Mouse (Mus musculus) small intestine, adult 2 months (tissue): ENCODE measurements around the gene Zfhx3. TPM values are rescaled to one million over a fixed set of nuclear protein-coding genes. Genes with fewer than 3 reads are reported as not detected.

ENCODE experiments used
- H3K27ac ChIP-seq: fragments of 200-500 bp; 2 replicates; pipeline ENCODE4 v1.5.1; 2012; ENCODE audit warnings: low read depth, low read length, control low read depth, inconsistent platforms; ENCODE audit not compliant: insufficient read depth
- H3K27me3 ChIP-seq: fragments of 200-500 bp; 2 replicates; pipeline ENCODE4 v1.6.1; 2012; ENCODE audit warnings: mild to moderate bottlenecking, moderate library complexity, low read length, inconsistent platforms; ENCODE audit not compliant: control insufficient read depth, insufficient read depth
- H3K36me3 ChIP-seq: fragments of 200-500 bp; 2 replicates; pipeline ENCODE4 v1.6.1; 2012; ENCODE audit warnings: mild to moderate bottlenecking, low read length, control low read depth, inconsistent platforms; ENCODE audit not compliant: control insufficient read depth, insufficient read depth
- H3K4me1 ChIP-seq: fragments of 200-500 bp; 2 replicates; pipeline ENCODE4 v1.6.1; 2012; ENCODE audit warnings: low read length, inconsistent platforms, mixed read lengths; ENCODE audit not compliant: control insufficient read depth, insufficient read depth, insufficient read length
- H3K4me3 ChIP-seq: fragments of 200-500 bp; 2 replicates; pipeline ENCODE4 v1.5.1; 2012; ENCODE audit warnings: low read depth, mild to moderate bottlenecking, control low read depth, inconsistent platforms, low read length, moderate library complexity
- CTCF ChIP-seq: fragments of 200-500 bp; IDR thresholded peaks from 2 replicates; pipeline ENCODE4 v1.5.1; 2012; ENCODE audit warnings: low read depth, mild to moderate bottlenecking, control low read depth, inconsistent platforms, low read length, moderate library complexity, mixed read lengths; ENCODE audit not compliant: insufficient replicate concordance, insufficient read length; ENCODE audit errors: extremely low read depth
- POLR2A ChIP-seq: fragments of 200-500 bp; IDR thresholded peaks from 2 replicates; pipeline ENCODE4 v1.6.1; 2012; ENCODE audit warnings: low read depth, mild to moderate bottlenecking, control low read depth, inconsistent platforms, low read length, moderate library complexity
- WGBS: fragments of 180-500 bp; shearing (Covaris S2); methylation state at CpG from one replicate; pipeline ENCODE4 v1.1.7; 2018; 5-methylcytosine and 5-hydroxymethylcytosine counted together
- polyA plus RNA-seq: library from polyadenylated mRNA; depleted of rRNA; stranded (reverse); fragments of >200 nt; gene quantifications from 2 replicates; pipeline ENCODE4 v1.2.3, GENCODE M21; 2012

The Zfhx3 gene
- polyA plus RNA-seq, 1 experiment: 2.0 TPM

GRCm38 (mm10) chr8:108583867-108584661, 641.6 kb downstream of the Zfhx3 start:
- WGBS: 59% methylated on average over 9 of the region's 9 CpGs
- peaks cover 4% of the 10 kb centered on the region; the same call in 1 of the 2 replicates for H3K4me1 ChIP-seq
- H3K27ac ChIP-seq: no peak overlapping the region
- H3K27me3 ChIP-seq: no peaks in the 10 kb centered on the region
- H3K36me3 ChIP-seq: no peaks in the 10 kb centered on the region
- TF ChIP-seq POLR2A (no peak), CTCF (no peak)
- no peak overlapping the region for H3K4me3 ChIP-seq

- Histone ChIP-seq H3K4me1 (peaks cover 4% of the 10 kb centered on the region; the same call in 1 of the 2 replicates), H3K36me3 (no peaks in the 10 kb centered on the region), H3K4me3 (no peak overlapping the region), H3K27me3 (no peaks in the 10 kb centered on the region), H3K27ac (no peak overlapping the region)
- WGBS: 93% methylated on average over 4 of the region's 4 CpGs
- TF ChIP-seq CTCF: no peak
- TF ChIP-seq POLR2A: no peak
These were observed 642.2 kb downstream of the Zfhx3 start for GRCm38 (mm10) chr8:108584662-108584978.

- no peak overlapping the region for H3K4me3 ChIP-seq
- no peaks in the 10 kb centered on the region for H3K27me3 ChIP-seq
- WGBS: 25% methylated on average over 7 of the region's 7 CpGs
- no peak overlapping the region for H3K27ac ChIP-seq
- no peaks in the 10 kb centered on the region for H3K36me3 ChIP-seq
- TF ChIP-seq CTCF: no peak
- no peak for TF ChIP-seq POLR2A
- 0 out of 2 replicates have a peak, but pooled peaks cover 2% of the 10 kb centered on the region for H3K4me1 ChIP-seq
These were observed 648.6 kb downstream of the Zfhx3 start for GRCm38 (mm10) chr8:108591037-108591436.

GRCm38 (mm10) chr8:108592028-108592724, 649.7 kb downstream of the Zfhx3 start:
- Histone ChIP-seq H3K27ac (no peak overlapping the region), H3K27me3 (no peaks in the 10 kb centered on the region), H3K4me1 (0 out of 2 replicates have a peak, but pooled peaks cover 2% of the 10 kb centered on the region), H3K4me3 (no peak overlapping the region), H3K36me3 (no peaks in the 10 kb centered on the region)
- WGBS: 86% methylated on average over 11 of the region's 11 CpGs
- TF ChIP-seq POLR2A: no peak
- no peak for TF ChIP-seq CTCF

GRCm38 (mm10) chr8:108592990-108593589, 650.6 kb downstream of the Zfhx3 start:
- Histone ChIP-seq H3K4me1 (0 out of 2 replicates have a peak, but pooled peaks cover 2% of the 10 kb centered on the region), H3K27me3 (no peaks in the 10 kb centered on the region), H3K4me3 (no peak overlapping the region), H3K27ac (no peak overlapping the region), H3K36me3 (no peaks in the 10 kb centered on the region)
- no peak for TF ChIP-seq CTCF
- no peak for TF ChIP-seq POLR2A
- WGBS: 75% methylated on average over 13 of the region's 13 CpGs

- H3K27ac ChIP-seq: no peak overlapping the region
- TF ChIP-seq CTCF: no peak
- TF ChIP-seq POLR2A: no peak
- 81% methylated on average over 9 of the region's 9 CpGs for WGBS
These were observed 651.4 kb downstream of the Zfhx3 start for GRCm38 (mm10) chr8:108593891-108594290.

More at GRCm38 (mm10) chr8:108593891-108594290, 651.4 kb downstream of the Zfhx3 start:
- no peaks in the 10 kb centered on the region for H3K36me3 ChIP-seq
- H3K4me1 ChIP-seq: 0 out of 2 replicates have a peak, but pooled peaks cover 2% of the 10 kb centered on the region
- H3K4me3 ChIP-seq: no peak overlapping the region
- H3K27me3 ChIP-seq: no peaks in the 10 kb centered on the region
